Mouse (Mus musculus) bone marrow, adult 2 months (tissue): Measurements from ENCODE around the gene Slc25a26.

Experiments
- CTCF ChIP-seq: fragments of 200-500 bp; IDR thresholded peaks from 2 replicates; pipeline ENCODE4 v1.5.1; 2011; ENCODE audit warnings: low read length, control low read depth; ENCODE audit not compliant: control insufficient read depth, insufficient read depth
- POLR2A ChIP-seq: fragments of 200-500 bp; IDR thresholded peaks from 2 replicates; pipeline ENCODE4 v1.6.1; 2011; ENCODE audit warnings: low read depth, mild to moderate bottlenecking, control low read depth, low read length, borderline replicate concordance; ENCODE audit not compliant: control insufficient read depth

DNA sequence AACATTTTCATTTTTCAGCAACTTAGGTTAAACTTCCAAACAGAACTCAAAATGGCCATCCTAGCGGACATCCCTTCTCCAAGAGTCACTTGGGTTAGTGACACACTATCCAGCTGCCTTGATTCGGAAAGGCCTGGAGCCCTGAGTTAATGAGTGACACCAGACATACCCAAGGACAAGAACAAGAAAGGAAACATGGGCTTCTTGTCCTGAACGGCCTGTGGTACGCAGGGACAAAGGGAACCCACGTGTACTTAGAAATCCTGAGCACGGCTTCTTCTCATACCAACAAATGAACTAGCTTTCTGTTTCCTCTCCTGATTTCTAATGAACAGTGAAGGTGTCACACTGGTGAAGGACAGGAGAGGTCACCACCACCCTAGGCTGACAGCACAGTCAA lies 114.2 kb downstream of the Slc25a26 start:
- no peak for TF ChIP-seq CTCF
- no peak for TF ChIP-seq POLR2A
